Mouse (Mus musculus): ENCODE measurements around the gene Arap1. TPM values are rescaled to one million over a fixed set of nuclear protein-coding genes. Genes with fewer than 3 reads are reported as not detected.

Gene Arap1
- total RNA-seq, 2 experiments from 2014 or later: 21.3 to 23.7 TPM

- DNase-seq: no peak
These were observed 47.6 kb downstream of the Arap1 start for GRCm38 (mm10) chr7:101395471-101395870.

- DNase-seq: no peak
These were observed 49.3 kb downstream of the Arap1 start for GRCm38 (mm10) chr7:101397175-101397574.

- no peak for DNase-seq
These were observed 53.6 kb downstream of the Arap1 start for GRCm38 (mm10) chr7:101401510-101401909.

- DNase-seq: no peak
These were observed 56.0 kb downstream of the Arap1 start for GRCm38 (mm10) chr7:101403831-101404230.

GRCm38 (mm10) chr7:101410267-101410936, 62.5 kb downstream of the Arap1 start, which contains the start of gene Gm45837:
Gm45837 (plus strand) TSS chr7:101410886.
- DNase-seq: no peak

GRCm38 (mm10) chr7:101412796-101413195, 64.9 kb downstream of the Arap1 start:
- DNase-seq: peak; percentile 61

GRCm38 (mm10) chr7:101414209-101414608, 66.3 kb downstream of the Arap1 start:
- DNase-seq: no peak

GRCm38 (mm10) chr7:101414661-101415511, 67.0 kb downstream of the Arap1 start:
- no peak for DNase-seq

- DNase-seq: no peak
These were observed 67.7 kb downstream of the Arap1 start for GRCm38 (mm10) chr7:101415512-101416100.

- DNase-seq: no peak
These were observed 68.5 kb downstream of the Arap1 start for GRCm38 (mm10) chr7:101416391-101416790.

GRCm38 (mm10) chr7:101419013-101419770, 71.3 kb downstream of the Arap1 start:
- no peak for DNase-seq

GRCm38 (mm10) chr7:101421529-101421928, 73.7 kb downstream of the Arap1 start, which contains the start of gene Pde2a:
Pde2a (plus strand) TSS chr7:101421691.
- DNase-seq: no peak

- DNase-seq: no peak
These were observed 74.2 kb downstream of the Arap1 start for GRCm38 (mm10) chr7:101422069-101422468.

- no peak for DNase-seq
These were observed 74.8 kb downstream of the Arap1 start for GRCm38 (mm10) chr7:101422646-101423045.

GRCm38 (mm10) chr7:101423970-101424369, 76.1 kb downstream of the Arap1 start:
- DNase-seq: no peak

GRCm38 (mm10) chr7:101426692-101427091, 78.8 kb downstream of the Arap1 start:
- DNase-seq: no peak

GRCm38 (mm10) chr7:101427736-101428135, 79.9 kb downstream of the Arap1 start:
- no peak for DNase-seq

GRCm38 (mm10) chr7:101435038-101435437, 87.2 kb downstream of the Arap1 start:
- no peak for DNase-seq

- DNase-seq: no peak
These were observed 90.0 kb downstream of the Arap1 start for GRCm38 (mm10) chr7:101437876-101438275.

- DNase-seq: no peak
These were observed 95.2 kb downstream of the Arap1 start for GRCm38 (mm10) chr7:101443093-101443492.

GRCm38 (mm10) chr7:101444211-101444610, 96.3 kb downstream of the Arap1 start:
- no peak for DNase-seq

- DNase-seq: no peak
These were observed 102.0 kb downstream of the Arap1 start for GRCm38 (mm10) chr7:101449855-101450254.

All from gastrocnemius, postnatal 25 days (tissue).